Comparison of ENCODE assay signal across 27 mouse cellular contexts in genomic region chr13:24632988-24633577, GRCm38 (mm10). TPM values are rescaled to one million over a fixed set of nuclear protein-coding genes. Genes with fewer than 3 reads are reported as not detected.
DNase-seq lines count a peak whose midpoint lies in the region; ATAC-seq and TF ChIP-seq lines count a peak whose summit lies in the region.
"Had no signal": no experiment of that assay in that cellular context is flagged by ENCODE, and none has a peak within 500 bp of the region (broad histone marks: within the 10 kb centered on the region; RNA-seq: fewer than 3 reads in every experiment).

No protein-coding gene starts in this region.

- H3K27me3 ChIP-seq in spleen, adult 2 months (ENCODE audit: control insufficient read depth, insufficient read depth, low read length), result no peaks in the 10 kb centered on the region
- no peaks in the 10 kb centered on the region for H3K27me3 ChIP-seq in megakaryocyte, embryonic 14.5 days (replicated peaks)
- H3K27me3 ChIP-seq in neural tube, embryonic 15.5 days (replicated peaks), result no peaks in the 10 kb centered on the region

- TF ChIP-seq POLR2A in spleen, adult 2 months (IDR thresholded peaks at IDR 0.05; ENCODE audit: low read depth, low read length), result no peak
- no peak for TF ChIP-seq POLR2A in bone marrow, adult 2 months (IDR thresholded peaks at IDR 0.05; ENCODE audit: borderline replicate concordance, control insufficient read depth, low read depth, low read length)

- no peaks in the 10 kb centered on the region for H3K9me3 ChIP-seq in megakaryocyte, embryonic 14.5 days
- H3K9me3 ChIP-seq in neural tube, embryonic 15.5 days (replicated peaks), result no peaks in the 10 kb centered on the region
- H3K9me3 ChIP-seq: forebrain, embryonic 10.5 days; heart, embryonic 13.5 days; hindbrain, embryonic 13.5 days; limb, embryonic 10.5 days; midbrain, embryonic 15.5 days; neural tube, embryonic 13.5 days had no signal

- no peak overlapping the region for H3K4me3 ChIP-seq in spleen, adult 2 months (ENCODE audit: extremely low read depth, insufficient read depth, insufficient read length)
- H3K4me3 ChIP-seq in bone marrow, adult 2 months (replicated peaks; ENCODE audit: control insufficient read depth, low read depth, low read length), result no peak overlapping the region
- H3K4me3 ChIP-seq in megakaryocyte, embryonic 14.5 days (replicated peaks), result peak overlapping the region; percentile 74
- no peak overlapping the region for H3K4me3 ChIP-seq in neural tube, embryonic 15.5 days (replicated peaks)
- H3K4me3 ChIP-seq: forebrain, embryonic 10.5 days; heart, adult 2 months; heart, embryonic 13.5 days; hindbrain, embryonic 13.5 days; limb, embryonic 10.5 days; midbrain, embryonic 15.5 days; myocyte; neural tube, embryonic 13.5 days had no signal

- no peak for ATAC-seq in neural tube, embryonic 15.5 days (ENCODE audit: low FRiP score)
- ATAC-seq: forebrain, postnatal 0 days; inflammation-experienced regulatory T-cells, adult 6 months; liver, postnatal 0 days; lung, postnatal 0 days; midbrain, embryonic 15.5 days had no signal

- no peak for TF ChIP-seq CTCF in spleen, adult 2 months (IDR thresholded peaks at IDR 0.05; ENCODE audit: extremely low read depth, insufficient read depth, insufficient read length, insufficient replicate concordance)
- TF ChIP-seq CTCF in bone marrow, adult 2 months (IDR thresholded peaks at IDR 0.05; ENCODE audit: control insufficient read depth, insufficient read depth, low read length), result no peak

- WGBS in spleen, adult 2 months, result 45% methylated on average over 4 of the region's 4 CpGs
- WGBS in bone marrow, adult 2 months, result 22% methylated on average over 4 of the region's 4 CpGs
- 74% methylated on average over 4 of the region's 4 CpGs for WGBS in neural tube, embryonic 15.5 days

- H3K4me1 ChIP-seq in spleen, adult 2 months (ENCODE audit: control insufficient read depth, insufficient read depth, insufficient read length), result peaks cover 61% of the 10 kb centered on the region
- peaks cover 23% of the 10 kb centered on the region for H3K4me1 ChIP-seq in bone marrow, adult 2 months (ENCODE audit: control insufficient read depth, insufficient read depth, low read length)
- H3K4me1 ChIP-seq in megakaryocyte, embryonic 14.5 days, result peaks cover 100% of the 10 kb centered on the region
- H3K4me1 ChIP-seq in neural tube, embryonic 15.5 days, result peaks cover 24% of the 10 kb centered on the region

- no peak for DNase-seq in spleen, adult 2 months (ENCODE audit: low read depth in 1 of 2, low spot score in 2 of 2)
- no peak for DNase-seq in spleen, postnatal 14 days (ENCODE audit: low spot score in 2 of 2)
- DNase-seq in kidney, postnatal 36 days, result no peak
- no peak for DNase-seq in retina, embryonic 14.5 days (ENCODE audit: low spot score)
- DNase-seq: adrenal gland, postnatal 25 days; cerebellum, adult 9-11 months; forebrain, postnatal 0 days; gastrocnemius, postnatal 14 days; heart, adult 2 months; heart, postnatal 14 days; kidney, adult 18-20 months; liver; liver, postnatal 0 days; right cerebral cortex, postnatal 14 days; thymus, postnatal 25 days had no signal

- H3K27ac ChIP-seq in spleen, adult 2 months (ENCODE audit: insufficient read depth, low read length), result peak overlapping the region; percentile 45
- H3K27ac ChIP-seq in bone marrow, adult 2 months (ENCODE audit: control insufficient read depth, insufficient read depth, low read depth, low read length, poor library complexity), result peak overlapping the region; percentile 13
- H3K27ac ChIP-seq in neural tube, embryonic 15.5 days (replicated peaks), result no peak overlapping the region
- H3K27ac ChIP-seq: forebrain, embryonic 10.5 days; heart, adult 2 months; heart, embryonic 13.5 days; hindbrain, embryonic 13.5 days; limb, embryonic 10.5 days; midbrain, embryonic 15.5 days; neural tube, embryonic 13.5 days had no signal

- H3K4me2 ChIP-seq in neural tube, embryonic 15.5 days, result no peak overlapping the region
- H3K4me2 ChIP-seq: heart, embryonic 13.5 days; hindbrain, embryonic 13.5 days; midbrain, embryonic 15.5 days; neural tube, embryonic 13.5 days had no signal

- no peak overlapping the region for H3K9ac ChIP-seq in neural tube, embryonic 15.5 days (replicated peaks)
- H3K9ac ChIP-seq: forebrain, postnatal 0 days; heart, embryonic 13.5 days; hindbrain, embryonic 13.5 days; liver, postnatal 0 days; midbrain, embryonic 15.5 days; neural tube, embryonic 13.5 days had no signal

- H3K36me3 ChIP-seq in spleen, adult 2 months (ENCODE audit: control insufficient read depth, insufficient read depth, low read length), result peaks cover 4% of the 10 kb centered on the region
- H3K36me3 ChIP-seq in megakaryocyte, embryonic 14.5 days (replicated peaks; ENCODE audit: low read length), result peaks cover 88% of the 10 kb centered on the region
- H3K36me3 ChIP-seq in neural tube, embryonic 15.5 days, result no peaks in the 10 kb centered on the region
- H3K36me3 ChIP-seq: forebrain, embryonic 10.5 days; heart, embryonic 13.5 days; hindbrain, embryonic 13.5 days; limb, embryonic 10.5 days; midbrain, embryonic 15.5 days; neural tube, embryonic 13.5 days had no signal

RNA-seq across cellular contexts. Expression of gene Ripor2, which starts 51.1 kb away (rescaled TPM):
- 46.4 and 54.7 TPM in 2 replicates for polyA plus RNA-seq in spleen, adult 2 months (2012; rRNA removed)
- 22.5 and 41.4 TPM in 2 replicates for polyA plus RNA-seq in bone marrow, adult 2 months (2011; ENCODE audit: insufficient read depth, insufficient read length, low replicate concordance, missing spikeins)
- 8.1 and 12.6 TPM in 2 replicates for polyA plus RNA-seq in megakaryocyte, embryonic 14.5 days (2012; ENCODE audit: insufficient read depth, low replicate concordance)
- polyA plus RNA-seq in neural tube, embryonic 15.5 days (2015; fragmentation: Nextera tagmentation; extraction: Ambion mirVana), result 21.3 and 24.0 TPM in 2 replicates
